8 mouse cellular contexts compared by ENCODE assay signal in the genomic region with DNA sequence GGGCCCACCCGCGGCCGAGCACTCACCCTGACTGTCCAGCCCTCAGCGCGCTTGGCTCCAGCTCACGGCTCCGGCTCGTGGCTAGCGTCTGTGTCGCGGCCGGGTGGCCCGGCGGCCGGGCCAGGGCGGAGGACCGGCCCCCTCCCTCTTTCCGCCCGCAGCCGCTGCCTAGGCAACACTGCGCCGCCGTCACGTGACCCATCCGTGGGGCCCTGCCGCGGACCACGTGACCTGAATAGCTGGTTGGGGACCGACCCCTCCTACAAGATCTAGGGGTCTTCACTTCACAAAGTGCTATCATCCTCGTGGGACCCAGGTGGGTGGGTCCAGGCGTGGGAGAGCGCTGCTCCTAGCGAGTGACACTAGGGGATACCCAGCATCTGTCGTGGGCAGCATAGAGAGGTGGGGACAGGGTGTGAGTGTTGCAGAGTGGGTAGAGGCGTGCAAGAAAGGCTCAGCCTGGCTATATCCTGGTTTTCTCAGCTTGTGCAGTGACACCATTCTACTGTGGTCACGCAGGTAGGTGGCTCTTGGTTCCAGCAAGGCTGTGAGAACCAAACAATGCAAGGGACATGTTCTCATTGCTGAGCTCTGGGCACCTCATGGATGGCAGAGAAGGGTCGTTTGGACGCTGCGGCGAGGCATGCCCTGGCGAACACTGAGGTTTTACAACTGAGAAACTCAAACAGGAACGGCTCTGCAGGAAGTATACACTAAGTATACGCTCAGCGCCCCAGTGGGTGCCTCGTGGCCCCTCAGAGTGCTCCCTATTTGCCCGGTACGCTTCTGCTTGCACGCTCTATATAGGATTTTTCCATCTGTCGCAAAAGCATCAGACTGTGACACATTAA. TPM values are rescaled to one million over a fixed set of nuclear protein-coding genes. Genes with fewer than 3 reads are reported as not detected.
A peak's percentile ranks its signal among the peaks of the same experiment; 100 is the strongest.
DNase-seq lines count a peak whose midpoint lies in the region; ATAC-seq and TF ChIP-seq lines count a peak whose summit lies in the region.

Gene Orai2, minus strand, starts transcription at position 202 of the 851 bp plus-strand sequence.

- H3K4me1 ChIP-seq in ES-E14 (ENCODE audit: control insufficient read depth in 2 of 2, insufficient read depth in 2 of 2, low read length in 2 of 2, poor library complexity in 1 of 2) = peaks cover 0 to 3% of the 10 kb centered on the region in 2 experiments; a peak in 1 of 4 replicates
- H3K4me1 ChIP-seq in forebrain, embryonic 16.5 days (replicated peaks; ENCODE audit: control insufficient read depth, insufficient read depth, low read length) = peaks cover 34% of the 10 kb centered on the region
- peaks cover 29% of the 10 kb centered on the region for H3K4me1 ChIP-seq in liver, postnatal 0 days (ENCODE audit: insufficient read depth)
- peaks cover 17% of the 10 kb centered on the region for H3K4me1 ChIP-seq in neural tube, embryonic 14.5 days (ENCODE audit: control insufficient read depth, insufficient read depth, low read length)
- peaks cover 17% of the 10 kb centered on the region for H3K4me1 ChIP-seq in testis, adult 2 months (ENCODE audit: control insufficient read depth, insufficient read depth, low read length)

- TF ChIP-seq CTCF in liver, postnatal 0 days (IDR thresholded peaks at IDR 0.05; ENCODE audit: low read depth) = no peak
- 0 out of 2 replicates have a peak, but pooled peaks have one; percentile 8 for TF ChIP-seq CTCF in testis, adult 2 months (IDR thresholded peaks at IDR 0.05; ENCODE audit: control insufficient read depth, insufficient read depth, insufficient replicate concordance, low read depth, low read length)

- intact Hi-C loops in heart, postnatal 25 days (cut with DNase I) = no loop called here

- H3K9me3 ChIP-seq in ES-E14 (ENCODE audit: control insufficient read depth, insufficient read depth, low read depth, low read length) = no peaks in the 10 kb centered on the region
- H3K9me3 ChIP-seq in forebrain, embryonic 16.5 days (ENCODE audit: control insufficient read depth, low read length) = no peaks in the 10 kb centered on the region
- no peaks in the 10 kb centered on the region for H3K9me3 ChIP-seq in liver, postnatal 0 days (ENCODE audit: low read length)
- no peaks in the 10 kb centered on the region for H3K9me3 ChIP-seq in neural tube, embryonic 14.5 days (ENCODE audit: control insufficient read depth, low read length)

- no peak within 1 kb of the TSS for H3K27ac ChIP-seq in ES-E14 (ENCODE audit: insufficient read depth, low read depth, low read length, poor library complexity, severe bottlenecking)
- H3K27ac ChIP-seq in forebrain, embryonic 16.5 days (ENCODE audit: low read length) = peak within 1 kb of the TSS; percentile 77
- H3K27ac ChIP-seq in liver, postnatal 0 days (ENCODE audit: low read depth) = peak within 1 kb of the TSS; percentile 85
- peak within 1 kb of the TSS; percentile 77 for H3K27ac ChIP-seq in neural tube, embryonic 14.5 days (ENCODE audit: low read depth, low read length)
- no peak within 1 kb of the TSS for H3K27ac ChIP-seq in testis, adult 2 months (ENCODE audit: control insufficient read depth, insufficient read depth, low read depth, low read length)

- in situ Hi-C loops in ES-E14 (cut with MboI; ENCODE audit: low sequenced_read_pairs in 2 of 2, unreplicated experiment in 2 of 2) = no loop called here

- no peaks in the 10 kb centered on the region for H3K27me3 ChIP-seq in forebrain, embryonic 16.5 days (replicated peaks; ENCODE audit: control insufficient read depth, insufficient read depth, low read length)
- no peaks in the 10 kb centered on the region for H3K27me3 ChIP-seq in liver, postnatal 0 days (ENCODE audit: insufficient read depth, low read length)
- no peaks in the 10 kb centered on the region for H3K27me3 ChIP-seq in neural tube, embryonic 14.5 days (ENCODE audit: control insufficient read depth, insufficient read depth, low read length)
- H3K27me3 ChIP-seq in testis, adult 2 months (ENCODE audit: control insufficient read depth, insufficient read depth, low read length) = no peaks in the 10 kb centered on the region

- ATAC-seq in forebrain, embryonic 16.5 days = peak; percentile 83
- peak; percentile 79 for ATAC-seq in liver, postnatal 0 days
- peak; percentile 89 for ATAC-seq in neural tube, embryonic 14.5 days (ENCODE audit: low read depth)

- 4% methylated on average over 47 of the region's 49 CpGs for WGBS in forebrain, embryonic 16.5 days
- under 1% methylated on average over 43 of the region's 49 CpGs for WGBS in liver, postnatal 0 days (ENCODE audit: insufficient replicate concordance)
- WGBS in neural tube, embryonic 14.5 days = 4% methylated on average over 47 of the region's 49 CpGs

- TF ChIP-seq POLR2A in testis, adult 2 months (IDR thresholded peaks at IDR 0.05; ENCODE audit: control insufficient read depth, low read depth, low read length) = no peak

- peak within 1 kb of the TSS; percentile 29; the same call in 1 of the 2 replicates for H3K9ac ChIP-seq in ES-E14 (ENCODE audit: insufficient read depth, low read depth, low read length, poor library complexity, severe bottlenecking)
- H3K9ac ChIP-seq in forebrain, embryonic 16.5 days (replicated peaks; ENCODE audit: low read depth, low read length) = peak within 1 kb of the TSS; percentile 77
- H3K9ac ChIP-seq in liver, postnatal 0 days (replicated peaks) = peak within 1 kb of the TSS; percentile 64
- H3K9ac ChIP-seq in neural tube, embryonic 14.5 days (replicated peaks; ENCODE audit: low read depth, low read length) = peak within 1 kb of the TSS; percentile 72

- DNase-seq in ES-E14 (ENCODE audit: low read depth, low spot score) = no peak
- peak; percentile 88 to 89 for DNase-seq in cerebellum, adult 18-20 months
- peak; percentile 68 for DNase-seq in heart, postnatal 25 days (ENCODE audit: low spot score)
- DNase-seq in layer of hippocampus, adult 11-12 months (ENCODE audit: low spot score) = peak; percentile 88
- DNase-seq in liver, postnatal 0 days = peak; percentile 84

- no peaks in the 10 kb centered on the region for H3K36me3 ChIP-seq in ES-E14 (ENCODE audit: control insufficient read depth, insufficient read depth, low read length, poor library complexity, severe bottlenecking)
- no peaks in the 10 kb centered on the region for H3K36me3 ChIP-seq in forebrain, embryonic 16.5 days (ENCODE audit: control insufficient read depth, insufficient read depth)
- H3K36me3 ChIP-seq in liver, postnatal 0 days (replicated peaks; ENCODE audit: insufficient read depth, low read length) = peaks cover 7% of the 10 kb centered on the region
- H3K36me3 ChIP-seq in neural tube, embryonic 14.5 days (ENCODE audit: control insufficient read depth, insufficient read depth, low read length) = no peaks in the 10 kb centered on the region
- H3K36me3 ChIP-seq in testis, adult 2 months (ENCODE audit: control insufficient read depth, insufficient read depth, low read length) = no peaks in the 10 kb centered on the region

- no peak for TF ChIP-seq EP300 in liver, postnatal 0 days (IDR thresholded peaks at IDR 0.05; ENCODE audit: low read depth)

- H3K4me2 ChIP-seq in forebrain, embryonic 16.5 days (ENCODE audit: low read length) = peak within 1 kb of the TSS; percentile 94
- H3K4me2 ChIP-seq in liver, postnatal 0 days (ENCODE audit: low read depth, low read length) = peak within 1 kb of the TSS; percentile 71
- peak within 1 kb of the TSS; percentile 86 for H3K4me2 ChIP-seq in neural tube, embryonic 14.5 days (ENCODE audit: low read depth, low read length)

- H3K4me3 ChIP-seq in ES-E14 (ENCODE audit: insufficient read depth in 1 of 2, low read depth in 1 of 2, low read length in 2 of 2, poor library complexity in 1 of 2, severe bottlenecking in 1 of 2) = peak within 1 kb of the TSS; percentile 54 to 67
- H3K4me3 ChIP-seq in forebrain, embryonic 16.5 days (replicated peaks; ENCODE audit: low read length) = peak within 1 kb of the TSS; percentile 74
- H3K4me3 ChIP-seq in liver, postnatal 0 days (ENCODE audit: low read depth, low read length) = peak within 1 kb of the TSS; percentile 54
- H3K4me3 ChIP-seq in neural tube, embryonic 14.5 days (ENCODE audit: low read depth, low read length) = peak within 1 kb of the TSS; percentile 55
- H3K4me3 ChIP-seq in testis, adult 2 months (ENCODE audit: control insufficient read depth, low read depth, low read length) = peak within 1 kb of the TSS; percentile 83

TF ChIP-seq in ES-E14, 5 proteins besides CTCF, POLR2A, EP300 and RAD21:
- TF ChIP-seq HCFC1 (IDR thresholded peaks at IDR 0.05; ENCODE audit: borderline replicate concordance, insufficient read depth, low read length) = no peak

RNA-seq across cellular contexts. Expression of gene Orai2, which starts in this region (rescaled TPM):
- 2.9 and 4.8 TPM in 2 replicates for total RNA-seq in ES-E14 (2012; rRNA removed)
- 41.1 and 44.2 TPM in 2 replicates for polyA plus RNA-seq in forebrain, embryonic 16.5 days (2015; fragmentation: Nextera tagmentation; extraction: Ambion mirVana)
- 1 to 10 TPM in 1 of 2 experiments, under 1 TPM in 1; 0.87 to 1.2 TPM for total RNA-seq in heart, postnatal 25 days (2021)
- polyA plus RNA-seq in liver, postnatal 0 days (2015; fragmentation: Nextera tagmentation; extraction: Ambion mirVana) = 4.4 and 4.5 TPM in 2 replicates
- polyA plus RNA-seq in neural tube, embryonic 14.5 days (2014; fragmentation: Nextera tagmentation; extraction: Ambion mirVana) = 34.0 and 41.0 TPM in 2 replicates
- 6.5 and 9.2 TPM in 2 replicates for polyA plus RNA-seq in testis, adult 2 months (2012; rRNA removed)

Comparison
In these comparisons a context has a peak if more than half of its experiments do, and no peak if none do; other contexts are left out.
1. H3K27ac ChIP-seq: peak in forebrain, embryonic 16.5 days (single experiment), liver, postnatal 0 days (single experiment) and neural tube, embryonic 14.5 days (single experiment); none in ES-E14 (single experiment) and testis, adult 2 months (single experiment).
2. Peak in every context shown above with its lines, with median percentiles within 50 percentile points of each other: H3K4me3 ChIP-seq, H3K9ac ChIP-seq, ATAC-seq and H3K4me2 ChIP-seq.